Mouse (Mus musculus) lung, adult 2 months (tissue): ENCODE results near the gene Rpl7l1. TPM values are rescaled to one million over a fixed set of nuclear protein-coding genes. Genes with fewer than 3 reads are reported as not detected.
A peak's percentile ranks its signal among the peaks of the same experiment; 100 is the strongest.

Source experiments
- DNase-seq: peaks from one replicate; pipeline ENCODE4 v3.0.0; 2022
- H3K4me1 ChIP-seq: fragments of 200-500 bp; 2 replicates; pipeline ENCODE4 v1.6.1; 2011; ENCODE audit warnings: low read length; ENCODE audit not compliant: control insufficient read depth, insufficient read depth
- H3K4me3 ChIP-seq: fragments of 200-500 bp; replicated peaks from 2 replicates; pipeline ENCODE3; 2011; ENCODE audit warnings: low read depth, mild to moderate bottlenecking, control low read depth, low read length; ENCODE audit errors: extremely low read depth
- CTCF ChIP-seq: fragments of 200-500 bp; IDR thresholded peaks from 2 replicates; pipeline ENCODE4 v1.5.1; 2011; ENCODE audit warnings: mild to moderate bottlenecking, low read length, control low read depth; ENCODE audit not compliant: insufficient read depth
- POLR2A ChIP-seq: fragments of 200-500 bp; IDR thresholded peaks from 2 replicates; pipeline ENCODE4 v1.6.1; 2011; ENCODE audit warnings: low read depth, mild to moderate bottlenecking, control low read depth, low read length, borderline replicate concordance; ENCODE audit errors: extremely low read depth
- WGBS: fragments of 180-500 bp; shearing (Covaris S2); methylation state at CpG from one replicate; pipeline ENCODE4 v1.1.7; 2018; 5-methylcytosine and 5-hydroxymethylcytosine counted together
- polyA plus RNA-seq: library from polyadenylated mRNA; depleted of rRNA; stranded (reverse); fragments of >200 nt; gene quantifications from 2 replicates; pipeline ENCODE4 v1.2.3, GENCODE M21; 2012; rRNA removed

The Rpl7l1 gene
- polyA plus RNA-seq, 1 experiment: 21.6 TPM

- 34% methylated on average over 6 of the region's 6 CpGs for WGBS
- DNase-seq: no peak
These were observed 54.5 kb downstream of the Rpl7l1 start for GRCm38 (mm10) chr17:46728021-46728420.

DNA sequence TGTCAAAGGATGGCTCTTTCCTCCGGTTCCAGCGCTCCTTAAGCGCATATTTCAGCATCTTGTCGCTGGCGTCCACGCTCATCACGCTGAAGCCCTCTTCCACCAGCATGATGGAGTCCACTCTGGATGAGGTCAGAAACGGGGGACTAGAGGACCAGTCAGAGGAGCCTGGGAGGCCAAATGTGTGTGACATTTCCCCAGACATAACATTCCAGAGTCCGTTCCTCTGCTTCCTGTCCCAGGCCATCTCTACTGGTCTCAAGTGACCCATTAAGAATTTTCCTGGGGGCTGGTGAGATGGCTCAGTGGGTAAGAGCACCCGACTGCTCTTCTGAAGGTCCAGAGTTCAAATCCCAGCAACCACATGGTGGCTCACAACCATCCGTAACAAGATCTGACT, 55.2 kb downstream of the Rpl7l1 start:
- Histone ChIP-seq H3K4me3 (no peak overlapping the region), H3K4me1 (no peaks in the 10 kb centered on the region)
- 89% methylated on average over 11 of the region's 11 CpGs for WGBS
- TF ChIP-seq CTCF (no peak), POLR2A (no peak)
- no peak for DNase-seq

More at GRCm38 (mm10) chr17:46728021-46728420, 54.5 kb downstream of the Rpl7l1 start:
- no peak overlapping the region for H3K4me3 ChIP-seq
- no peaks in the 10 kb centered on the region for H3K4me1 ChIP-seq
- TF ChIP-seq CTCF (peak; percentile 42; the same call in 1 of the 2 replicates), POLR2A (no peak)

- WGBS: 88% methylated on average over 26 of the region's 26 CpGs
These were observed 56.5 kb downstream of the Rpl7l1 start for GRCm38 (mm10) chr17:46725731-46726645.

DNA sequence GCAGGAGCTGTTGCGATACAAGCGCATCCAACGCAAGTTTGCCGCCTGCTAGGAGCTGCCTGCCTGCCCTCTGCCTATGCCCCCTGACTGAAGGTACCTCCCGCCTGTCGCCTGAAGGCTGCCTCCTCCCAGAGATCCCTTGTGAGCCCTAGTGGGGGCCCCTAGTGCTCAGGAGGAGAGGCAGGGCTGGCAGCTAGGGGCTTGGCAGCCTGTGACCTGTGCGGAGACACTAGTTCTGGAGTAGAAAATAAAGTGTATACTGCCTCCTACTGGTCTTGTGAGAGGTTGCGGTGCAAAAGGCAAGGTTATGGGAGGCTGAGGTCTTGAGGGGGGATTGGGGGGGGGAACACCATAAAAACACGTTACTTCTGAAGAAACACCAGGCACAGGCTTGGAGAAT, 57.2 kb downstream of the Rpl7l1 start:
- no peak for TF ChIP-seq POLR2A
- 0 out of 2 replicates have a peak, but pooled peaks have one; percentile 16 for TF ChIP-seq CTCF
- DNase-seq: no peak
- no peaks in the 10 kb centered on the region for H3K4me1 ChIP-seq
- no peak overlapping the region for H3K4me3 ChIP-seq
- 64% methylated on average over 9 of the region's 9 CpGs for WGBS

More at GRCm38 (mm10) chr17:46725731-46726645, 56.5 kb downstream of the Rpl7l1 start:
- H3K4me3 ChIP-seq: no peak overlapping the region
- no peaks in the 10 kb centered on the region for H3K4me1 ChIP-seq
- no peak for DNase-seq
- no peak for TF ChIP-seq CTCF
- TF ChIP-seq POLR2A: no peak

DNA sequence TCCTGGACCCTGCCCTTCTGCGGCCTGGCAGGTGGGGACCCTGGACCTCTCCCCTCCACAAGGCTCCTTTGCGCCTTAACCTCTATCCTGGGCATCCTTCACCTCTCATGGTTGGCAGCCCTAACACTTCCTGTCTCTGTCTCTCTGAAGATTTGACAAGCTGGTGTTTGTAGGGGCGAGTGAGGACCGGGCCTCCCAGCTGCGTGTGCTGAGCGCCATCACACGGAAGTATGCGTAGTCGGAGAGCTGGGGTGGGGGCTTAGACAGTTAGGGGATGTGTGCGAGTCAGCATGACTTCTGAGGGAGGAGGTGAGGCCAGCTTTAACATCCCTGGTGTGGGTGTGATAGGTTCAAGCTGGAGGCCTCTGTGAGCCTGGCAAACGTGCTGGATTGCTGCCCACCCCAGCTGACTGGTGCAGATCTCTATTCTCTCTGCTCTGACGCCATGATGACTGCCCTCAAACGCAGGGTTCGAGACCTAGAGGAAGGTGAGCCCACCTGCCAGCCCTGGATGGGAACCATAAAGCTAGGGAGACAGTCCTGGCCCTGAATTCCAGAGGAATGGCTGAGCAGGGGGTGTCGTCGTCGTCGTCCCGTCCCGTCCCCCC, 57.9 kb downstream of the Rpl7l1 start:
- 82% methylated on average over 20 of the region's 20 CpGs for WGBS
- no peaks in the 10 kb centered on the region for H3K4me1 ChIP-seq
- no peak for TF ChIP-seq POLR2A
- no peak for TF ChIP-seq CTCF
- H3K4me3 ChIP-seq: no peak overlapping the region
- no peak for DNase-seq

Other genes with a start within 250 kb of the Rpl7l1 start
- gene Cul9, start 236.3 kb downstream of the Rpl7l1 start, polyA plus RNA-seq: 25.3 and 27.5 TPM in 2 replicates
- 162 and 190 TPM in 2 replicates for gene Srf, start 226.5 kb downstream of the Rpl7l1 start, polyA plus RNA-seq
- gene Ptk7, start 153.2 kb downstream of the Rpl7l1 start, polyA plus RNA-seq: 52.6 and 57.3 TPM in 2 replicates
- 22.6 and 24.1 TPM in 2 replicates for gene Klc4, start 136.7 kb downstream of the Rpl7l1 start, polyA plus RNA-seq
- 52.1 and 61.5 TPM in 2 replicates for gene Mrpl2, start 136.4 kb downstream of the Rpl7l1 start, polyA plus RNA-seq
- gene Cul7, start 132.3 kb downstream of the Rpl7l1 start, polyA plus RNA-seq: 40.1 and 45.7 TPM in 2 replicates
- gene Rrp36, start 108.3 kb downstream of the Rpl7l1 start, polyA plus RNA-seq: 27.3 and 30.8 TPM in 2 replicates
- gene Mea1, start 103.9 kb downstream of the Rpl7l1 start, polyA plus RNA-seq: 48.2 and 55.7 TPM in 2 replicates
- 68.4 and 78.1 TPM in 2 replicates for gene Klhdc3, start 101.8 kb downstream of the Rpl7l1 start, polyA plus RNA-seq
- 44.4 and 53.8 TPM in 2 replicates for gene Ppp2r5d, start 77.6 kb downstream of the Rpl7l1 start, polyA plus RNA-seq
- 60.6 and 80.4 TPM in 2 replicates for gene Pex6, start 71.2 kb downstream of the Rpl7l1 start, polyA plus RNA-seq
- gene Gnmt, start 53.5 kb downstream of the Rpl7l1 start, polyA plus RNA-seq: 13.4 and 14.1 TPM in 2 replicates
- gene Cnpy3, start 30.5 kb downstream of the Rpl7l1 start, polyA plus RNA-seq: 54.9 and 59.7 TPM in 2 replicates
- gene Ptcra, start 19.0 kb downstream of the Rpl7l1 start, polyA plus RNA-seq: not detected in 2 replicates
- 65.3 and 79.1 TPM in 2 replicates for gene 2310039H08Rik, start 10.0 kb downstream of the Rpl7l1 start, polyA plus RNA-seq
- gene Bicral, start 75.8 kb upstream of the Rpl7l1 start, polyA plus RNA-seq: 11.8 and 16.3 TPM in 2 replicates
- 17.9 and 20.8 TPM in 2 replicates for gene Tbcc, start 108.0 kb upstream of the Rpl7l1 start, polyA plus RNA-seq
- gene Prph2, start 127.8 kb upstream of the Rpl7l1 start, polyA plus RNA-seq: not detected in 2 replicates
- gene Ubr2, start 227.9 kb upstream of the Rpl7l1 start, polyA plus RNA-seq: 27.0 and 31.2 TPM in 2 replicates